Comparison of ENCODE assay signal across 8 mouse cellular contexts in the genomic region with DNA sequence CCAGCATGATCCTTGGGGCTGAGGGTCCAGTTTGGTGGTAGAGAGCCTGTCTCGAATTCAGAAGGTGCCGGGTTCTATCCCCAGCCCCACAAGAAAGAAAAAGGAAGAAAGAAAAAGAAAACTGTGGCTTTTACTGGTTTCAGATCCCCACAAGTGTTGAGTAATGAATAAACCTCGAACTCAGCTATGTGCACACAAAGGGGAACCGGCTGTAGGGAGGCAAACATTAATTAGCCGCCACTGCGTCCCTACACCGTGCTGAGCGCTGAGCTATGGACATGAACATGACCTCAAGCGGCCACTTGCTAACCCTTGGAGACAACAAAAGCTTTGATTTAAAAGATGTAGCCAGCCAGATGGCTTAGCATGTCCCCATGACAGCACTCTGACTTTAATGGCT. TPM values are rescaled to one million over a fixed set of nuclear protein-coding genes. Genes with fewer than 3 reads are reported as not detected.
DNase-seq lines count a peak whose midpoint lies in the region; ATAC-seq and TF ChIP-seq lines count a peak whose summit lies in the region.

No protein-coding gene starts in this region.

- peak; percentile 92 for TF ChIP-seq EP300 in CH12.LX (IDR thresholded peaks at IDR 0.05; ENCODE audit: low read length)

- DNase-seq in heart, adult 18-20 months = no peak
- peak; percentile 67 for DNase-seq in CH12.LX (ENCODE audit: extremely low read depth)
- no peak for DNase-seq in yolk sac, embryonic 10.5 days (ENCODE audit: low spot score)
- DNase-seq in right cerebral cortex, adult 2 months (ENCODE audit: low spot score in 2 of 2) = no peak

- H3K79me2 ChIP-seq in CH12.LX (replicated peaks; ENCODE audit: control insufficient read depth, extremely low read depth, insufficient read depth, poor library complexity, severe bottlenecking) = peaks cover 26% of the 10 kb centered on the region

- no peak for ATAC-seq in heart, embryonic 12.5 days (ENCODE audit: insufficient number of reproducible peaks, low FRiP score)
- ATAC-seq in granulocyte monocyte progenitor cell, adult 5-6 weeks (replicated peaks; ENCODE audit: poor library complexity, severe bottlenecking) = peak; percentile 68
- ATAC-seq in megakaryocyte progenitor cell, adult 5-6 weeks (replicated peaks; ENCODE audit: poor library complexity) = peak; percentile 47
- ATAC-seq in intestine, embryonic 15.5 days = no peak

- no peak overlapping the region for H3K4me2 ChIP-seq in heart, embryonic 12.5 days
- H3K4me2 ChIP-seq in CH12.LX (ENCODE audit: insufficient read depth, low read depth, poor library complexity, severe bottlenecking) = no peak overlapping the region
- no peak overlapping the region for H3K4me2 ChIP-seq in intestine, embryonic 15.5 days (replicated peaks)

- peaks cover 17% of the 10 kb centered on the region for H3K36me3 ChIP-seq in heart, embryonic 12.5 days
- peaks cover 3 to 51% of the 10 kb centered on the region in 2 experiments for H3K36me3 ChIP-seq in CH12.LX (replicated peaks in 1 of 2; ENCODE audit: control insufficient read depth in 1 of 2, insufficient read depth in 1 of 2, low read length in 1 of 2)
- no peaks in the 10 kb centered on the region for H3K36me3 ChIP-seq in intestine, embryonic 15.5 days

- in situ Hi-C loops in CH12.LX (cut with MboI; ENCODE audit: low pct_ligation_motif_present, low pct_unique_long_range_greater_than_20kb, low sequenced_read_pairs) = no loop called here

- H3K4me1 ChIP-seq in heart, embryonic 12.5 days (replicated peaks) = peaks cover 94% of the 10 kb centered on the region
- H3K4me1 ChIP-seq in CH12.LX (ENCODE audit: control insufficient read depth in 1 of 2, insufficient read depth in 2 of 2) = peaks cover 35 to 77% of the 10 kb centered on the region in 2 experiments
- peaks cover 36% of the 10 kb centered on the region for H3K4me1 ChIP-seq in intestine, embryonic 15.5 days (replicated peaks)

- no peak for TF ChIP-seq POLR2A in CH12.LX (IDR thresholded peaks at IDR 0.05; ENCODE audit: low read depth, low read length)

- no peak overlapping the region for H3K4me3 ChIP-seq in heart, embryonic 12.5 days
- no peak overlapping the region for H3K4me3 ChIP-seq in CH12.LX (replicated peaks in 1 of 3; ENCODE audit: low read depth in 2 of 3, low read length in 2 of 3, poor library complexity in 1 of 3)
- no peak overlapping the region for H3K4me3 ChIP-seq in intestine, embryonic 15.5 days (replicated peaks)

- dilution Hi-C loops in CH12.LX (cut with MboI; ENCODE audit: extremely low pct_ligation_motif_present, extremely low pct_unique_long_range_greater_than_20kb, low sequenced_read_pairs) = no loop called here

- H3K27me3 ChIP-seq in heart, embryonic 12.5 days (replicated peaks) = no peaks in the 10 kb centered on the region
- no peaks in the 10 kb centered on the region for H3K27me3 ChIP-seq in CH12.LX (replicated peaks)
- H3K27me3 ChIP-seq in intestine, embryonic 15.5 days (replicated peaks) = no peaks in the 10 kb centered on the region

- peak overlapping the region; percentile 56; the same call in 1 of the 2 replicates for H3K27ac ChIP-seq in heart, embryonic 12.5 days (ENCODE audit: poor library complexity, severe bottlenecking)
- peak overlapping the region; percentile 34; the same call in 1 of the 2 replicates for H3K27ac ChIP-seq in CH12.LX (ENCODE audit: insufficient read depth, low read depth)
- no peak overlapping the region for H3K27ac ChIP-seq in intestine, embryonic 15.5 days

- 87% methylated on average over 9 of the region's 9 CpGs for WGBS in heart, embryonic 12.5 days
- 74% methylated on average over 9 of the region's 9 CpGs for WGBS in intestine, embryonic 15.5 days

- peak overlapping the region; percentile 23; the same call in 1 of the 2 replicates for H3K9ac ChIP-seq in heart, embryonic 12.5 days
- no peak overlapping the region for H3K9ac ChIP-seq in CH12.LX (ENCODE audit: insufficient read depth, low read depth)
- H3K9ac ChIP-seq in intestine, embryonic 15.5 days = no peak overlapping the region

- TF ChIP-seq RAD21 in CH12.LX (IDR thresholded peaks at IDR 0.05; ENCODE audit: low read depth, low read length) = no peak; the same call in 1 of the 2 replicates

- TF ChIP-seq CTCF in CH12.LX (conservative IDR thresholded peaks at IDR 0.05 in 1 of 2, IDR thresholded peaks at IDR 0.05 in 1 of 2; ENCODE audit: low read depth in 2 of 2, low read length in 2 of 2) = no peak

- 0 out of 2 replicates have a peak, but pooled peaks cover 2% of the 10 kb centered on the region for H3K9me3 ChIP-seq in heart, embryonic 12.5 days (replicated peaks)
- no peaks in the 10 kb centered on the region for H3K9me3 ChIP-seq in CH12.LX (replicated peaks; ENCODE audit: low read length)
- no peaks in the 10 kb centered on the region for H3K9me3 ChIP-seq in intestine, embryonic 15.5 days

TF ChIP-seq in CH12.LX, 34 proteins besides CTCF, POLR2A, EP300 and RAD21 (continues in another document):
- no peak for TF ChIP-seq ELF1 (IDR thresholded peaks at IDR 0.05; ENCODE audit: low read depth, low read length)
- no peak for TF ChIP-seq HCFC1 (IDR thresholded peaks at IDR 0.05; ENCODE audit: low read depth, low read length)
- TF ChIP-seq PAX5 (IDR thresholded peaks at IDR 0.05; ENCODE audit: low read length) = no peak
- no peak for TF ChIP-seq TBP (conservative IDR thresholded peaks at IDR 0.05; ENCODE audit: low read depth, low read length)
- TF ChIP-seq MAX (IDR thresholded peaks at IDR 0.05; ENCODE audit: low read length) = no peak
- peak; percentile 58; the same call in 1 of the 2 replicates for TF ChIP-seq MEF2A (IDR thresholded peaks at IDR 0.05; ENCODE audit: borderline replicate concordance, low read depth, low read length)
- no peak for TF ChIP-seq ZKSCAN1 (IDR thresholded peaks at IDR 0.05; ENCODE audit: borderline replicate concordance, low read depth, low read length)
- no peak for TF ChIP-seq UBTF (IDR thresholded peaks at IDR 0.05; ENCODE audit: low read depth, low read length)
- TF ChIP-seq BHLHE40 (IDR thresholded peaks at IDR 0.05; ENCODE audit: low read depth, low read length) = peak; percentile 65
- TF ChIP-seq ZNF384 (IDR thresholded peaks at IDR 0.05; ENCODE audit: low read depth, low read length) = no peak
- TF ChIP-seq GABPA (IDR thresholded peaks at IDR 0.05; ENCODE audit: insufficient replicate concordance, low read depth, low read length) = no peak
- no peak for TF ChIP-seq MXI1 (IDR thresholded peaks at IDR 0.05; ENCODE audit: low read depth, low read length)
- TF ChIP-seq ZC3H11A (IDR thresholded peaks at IDR 0.05; ENCODE audit: low read depth, low read length) = no peak
- no peak for TF ChIP-seq CHD1 (IDR thresholded peaks at IDR 0.05; ENCODE audit: low read depth, low read length)
- no peak for TF ChIP-seq CHD2 (IDR thresholded peaks at IDR 0.05; ENCODE audit: low read length)
- no peak; the same call in none of the 2 replicates for TF ChIP-seq SMC3 (IDR thresholded peaks at IDR 0.05; ENCODE audit: low read depth, low read length)
- TF ChIP-seq RCOR1 (conservative IDR thresholded peaks at IDR 0.05; ENCODE audit: low read depth, low read length) = peak; percentile 71; the same call in 1 of the 2 replicates
- TF ChIP-seq NRF1 (IDR thresholded peaks at IDR 0.05; ENCODE audit: low read depth, low read length) = no peak
- peak; percentile 93 for TF ChIP-seq IRF4 (IDR thresholded peaks at IDR 0.05; ENCODE audit: low read depth, low read length)
- no peak for TF ChIP-seq POLR2AphosphoS2 (IDR thresholded peaks at IDR 0.05; ENCODE audit: low read depth, low read length)
- no peak; the same call in 1 of the 2 replicates for TF ChIP-seq JUN (IDR thresholded peaks at IDR 0.05; ENCODE audit: insufficient read depth, low read depth, low read length)
- peak; percentile 52 for TF ChIP-seq ETS1 (conservative IDR thresholded peaks at IDR 0.05; ENCODE audit: low read depth, low read length)
- peak; percentile 37 for TF ChIP-seq TCF12 (IDR thresholded peaks at IDR 0.05; ENCODE audit: low read depth, low read length)
- peak; percentile 60 for TF ChIP-seq JUND (conservative IDR thresholded peaks at IDR 0.05; ENCODE audit: low read depth, low read length)
- TF ChIP-seq MAZ (IDR thresholded peaks at IDR 0.05; ENCODE audit: low read depth, low read length) = 0 out of 2 replicates have a peak, but pooled peaks have one; percentile 42
- peak; percentile 75 for TF ChIP-seq MAFK (IDR thresholded peaks at IDR 0.05; ENCODE audit: insufficient replicate concordance, low read length)
- no peak for TF ChIP-seq USF1 (IDR thresholded peaks at IDR 0.05; ENCODE audit: low read depth, low read length)
- TF ChIP-seq ZMIZ1 (IDR thresholded peaks at IDR 0.05; ENCODE audit: low read depth, low read length) = no peak
- TF ChIP-seq E2F4 (IDR thresholded peaks at IDR 0.05; ENCODE audit: insufficient replicate concordance, low read depth, low read length) = no peak
- TF ChIP-seq KAT2A (IDR thresholded peaks at IDR 0.05; ENCODE audit: insufficient replicate concordance, low read length) = no peak

RNA-seq across cellular contexts. Expression of a gene that starts 6.9 kb away (rescaled TPM):
- polyA plus RNA-seq in heart, embryonic 12.5 days (2016; fragmentation: Nextera tagmentation; extraction: Ambion mirVana) = 61.9 and 64.4 TPM in 2 replicates
- total RNA-seq in heart, adult 18-20 months (2021) = 10 to 100 TPM; 15.1 to 15.2 TPM
- total RNA-seq in CH12.LX (2012; rRNA removed) (8.3 and 8.7 TPM in 2 replicates), CH12.LX (2014; rRNA removed) (10.2 and 10.6 TPM in 2 replicates)
- 23.5 and 24.7 TPM in 2 replicates for polyA plus RNA-seq in CH12.LX (2012; ENCODE audit: insufficient read length, low read depth)
- 7.6 and 11.1 TPM in 2 replicates for total RNA-seq in granulocyte monocyte progenitor cell, adult 5-6 weeks (2014; fragmentation: Nextera tagmentation)
- total RNA-seq in granulocyte monocyte progenitor cell, adult 5-6 weeks (2017) = 9.5 and 11.6 TPM in 2 replicates
- 11.4 and 14.8 TPM in 2 replicates for total RNA-seq in megakaryocyte progenitor cell, adult 5-6 weeks (2015)
- total RNA-seq in megakaryocyte progenitor cell, adult 5-6 weeks (2017) = 15.2 and 15.6 TPM in 2 replicates
- 28.2 and 28.8 TPM in 2 replicates for polyA plus RNA-seq in intestine, embryonic 15.5 days (2015; fragmentation: Nextera tagmentation; extraction: Ambion mirVana)

RNA-seq across cellular contexts. Expression of a gene that starts 51.7 kb away (rescaled TPM):
- polyA plus RNA-seq in heart, embryonic 12.5 days (2016; fragmentation: Nextera tagmentation; extraction: Ambion mirVana) = 4.8 and 7.5 TPM in 2 replicates
- 10 to 100 TPM; 11.1 to 11.3 TPM for total RNA-seq in heart, adult 18-20 months (2021)
- total RNA-seq in CH12.LX (2012; rRNA removed) (48.4 and 49.8 TPM in 2 replicates), CH12.LX (2014; rRNA removed) (26.1 and 28.3 TPM in 2 replicates)
- 42.1 and 44.7 TPM in 2 replicates for polyA plus RNA-seq in CH12.LX (2012; ENCODE audit: insufficient read length, low read depth)
- total RNA-seq in granulocyte monocyte progenitor cell, adult 5-6 weeks (2014; fragmentation: Nextera tagmentation) = 11.5 and 39.3 TPM in 2 replicates
- total RNA-seq in granulocyte monocyte progenitor cell, adult 5-6 weeks (2017) = 10.1 and 16.9 TPM in 2 replicates
- 4.9 and 6.9 TPM in 2 replicates for total RNA-seq in megakaryocyte progenitor cell, adult 5-6 weeks (2015)
- 14.2 and 16.0 TPM in 2 replicates for total RNA-seq in megakaryocyte progenitor cell, adult 5-6 weeks (2017)
- 26.0 and 29.3 TPM in 2 replicates for polyA plus RNA-seq in intestine, embryonic 15.5 days (2015; fragmentation: Nextera tagmentation; extraction: Ambion mirVana)

Comparison
In these comparisons a context has a peak if more than half of its experiments do, and no peak if none do; other contexts are left out.
1. ATAC-seq: peak in granulocyte monocyte progenitor cell, adult 5-6 weeks (single experiment) and megakaryocyte progenitor cell, adult 5-6 weeks (single experiment); none in heart, embryonic 12.5 days (single experiment) and intestine, embryonic 15.5 days (single experiment).